Mouse (Mus musculus) cerebellum, adult 2 months (tissue): ENCODE data around the gene Ret. TPM values are rescaled to one million over a fixed set of nuclear protein-coding genes. Genes with fewer than 3 reads are reported as not detected.

Experiments
- DNase-seq, 2 experiments: peaks; one replicate each; pipeline ENCODE4 v3.0.0; 2021
- H3K27ac ChIP-seq: fragments of 200-500 bp; 2 replicates; pipeline ENCODE4 v1.5.1; 2012; ENCODE audit warnings: low read length, control low read depth, inconsistent platforms; ENCODE audit not compliant: insufficient read depth
- H3K27me3 ChIP-seq: fragments of 200-500 bp; 2 replicates; pipeline ENCODE4 v1.6.1; 2012; ENCODE audit warnings: inconsistent platforms, mild to moderate bottlenecking, low read length, moderate library complexity; ENCODE audit not compliant: control insufficient read depth, insufficient read depth
- H3K4me1 ChIP-seq: fragments of 200-500 bp; 2 replicates; pipeline ENCODE4 v1.6.1; 2011; ENCODE audit warnings: low read length; ENCODE audit not compliant: control insufficient read depth, insufficient read depth
- H3K4me3 ChIP-seq: fragments of 200-500 bp; replicated peaks from 2 replicates; pipeline ENCODE3; 2011; ENCODE audit warnings: mild to moderate bottlenecking, low read depth, low read length, control low read depth; ENCODE audit not compliant: insufficient read depth
- CTCF ChIP-seq: fragments of 200-500 bp; IDR thresholded peaks from 2 replicates; pipeline ENCODE4 v1.5.1; 2011; ENCODE audit warnings: low read depth, mild to moderate bottlenecking, control low read depth, low read length, moderate library complexity, borderline replicate concordance; ENCODE audit not compliant: insufficient read depth
- POLR2A ChIP-seq: fragments of 200-500 bp; IDR thresholded peaks from 2 replicates; pipeline ENCODE4 v1.6.1; 2011; ENCODE audit warnings: low read length, control low read depth, borderline replicate concordance; ENCODE audit not compliant: insufficient read depth
- WGBS: fragments of 180-500 bp; shearing (Covaris S2); methylation state at CpG from one replicate; pipeline ENCODE4 v1.1.7; 2018; 5-methylcytosine and 5-hydroxymethylcytosine counted together
- polyA plus RNA-seq: library from polyadenylated mRNA; depleted of rRNA; stranded (reverse); fragments of >200 nt; gene quantifications from 2 replicates; pipeline ENCODE4 v1.2.3, GENCODE M21; 2012

Gene Ret
- polyA plus RNA-seq, 1 experiment: 30.1 TPM

DNA sequence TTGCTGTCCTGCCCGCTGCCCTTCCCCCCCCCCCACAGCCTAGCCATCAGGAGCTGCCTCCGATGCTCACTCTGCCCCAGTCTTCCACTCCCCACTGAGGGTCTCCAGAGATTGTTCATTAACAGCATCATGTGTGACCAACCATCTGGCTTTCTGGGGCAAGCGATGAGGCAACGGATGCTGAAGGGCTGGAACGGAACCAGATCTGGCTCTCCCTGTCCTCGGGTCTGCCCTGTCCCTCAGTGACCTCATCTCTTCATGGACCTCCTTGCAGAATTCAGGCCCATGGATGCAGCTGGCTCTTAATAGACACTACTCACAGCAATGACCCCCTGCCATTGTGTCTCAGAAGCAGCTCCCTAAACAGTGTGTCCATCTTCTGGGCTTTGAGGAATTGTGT is 8.9 kb upstream of the Ret start:
- DNase-seq: no peak
- H3K4me1 ChIP-seq: no peaks in the 10 kb centered on the region
- H3K27ac ChIP-seq: no peak overlapping the region
- TF ChIP-seq CTCF (no peak), POLR2A (no peak)
- no peaks in the 10 kb centered on the region for H3K27me3 ChIP-seq
- WGBS: 16% methylated on average over 6 of the region's 6 CpGs
- no peak overlapping the region for H3K4me3 ChIP-seq

DNA sequence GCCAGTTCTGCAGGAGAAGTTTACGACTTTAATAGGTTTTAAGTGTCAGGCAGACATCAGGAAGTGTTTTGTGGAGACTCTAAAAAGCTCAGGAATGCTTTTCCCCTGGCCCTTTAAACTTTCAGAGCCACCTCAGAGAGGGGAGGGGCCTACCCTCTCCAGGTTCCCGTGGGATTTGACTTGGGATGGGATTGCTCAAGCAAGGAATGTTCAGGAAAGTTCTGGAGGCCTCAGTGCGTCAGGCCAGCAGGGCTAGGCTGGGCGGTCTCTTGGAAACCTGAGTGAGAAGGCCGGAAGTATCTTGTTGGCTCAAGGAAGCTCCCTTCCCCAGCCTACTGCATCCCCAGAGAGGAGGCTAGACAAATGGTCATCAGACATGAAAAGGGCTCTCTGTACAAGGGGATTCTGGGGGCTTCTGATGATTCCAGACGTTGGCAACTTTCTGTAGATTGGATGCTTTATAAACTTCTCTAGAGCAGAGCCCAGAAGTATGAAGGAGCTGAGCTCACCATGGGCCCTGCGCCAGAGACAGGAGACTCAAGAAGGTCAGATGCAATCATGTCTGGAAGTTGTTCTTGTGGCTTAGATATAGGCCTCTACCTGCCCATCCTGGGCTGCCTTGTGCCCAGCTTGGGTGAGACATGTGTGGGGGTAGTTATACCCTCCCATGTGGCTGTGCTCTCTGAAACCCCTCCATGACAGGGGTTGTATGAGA is 7.8 kb upstream of the Ret start:
- Histone ChIP-seq H3K27ac (no peak overlapping the region), H3K4me1 (no peaks in the 10 kb centered on the region), H3K27me3 (no peaks in the 10 kb centered on the region), H3K4me3 (no peak overlapping the region)
- 62% methylated on average over 7 of the region's 7 CpGs for WGBS
- no peak for TF ChIP-seq CTCF
- no peak for TF ChIP-seq POLR2A
- no peak for DNase-seq

DNA sequence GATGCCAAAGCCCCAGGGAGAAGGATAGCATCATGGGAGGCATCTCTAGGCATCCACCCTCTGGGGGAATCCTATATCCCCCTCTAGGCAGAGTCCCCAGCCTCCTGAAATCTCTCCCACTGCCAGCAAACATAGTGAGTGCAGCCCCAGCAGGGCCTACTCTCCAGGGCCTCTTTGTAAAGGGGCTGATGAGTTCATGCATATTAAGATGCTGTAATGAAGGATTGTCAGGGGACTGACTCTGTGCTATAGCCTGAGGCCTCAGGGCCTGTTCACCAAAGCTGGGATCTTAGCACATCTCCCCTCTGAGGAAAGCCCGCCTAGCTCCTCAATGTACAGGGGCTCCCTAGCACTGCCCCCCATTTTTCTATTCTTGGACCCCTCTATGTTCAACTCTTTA is 6.6 kb upstream of the Ret start:
- Histone ChIP-seq H3K4me3 (no peak overlapping the region), H3K27ac (no peak overlapping the region), H3K4me1 (no peaks in the 10 kb centered on the region), H3K27me3 (no peaks in the 10 kb centered on the region)
- no peak for TF ChIP-seq CTCF
- no peak for TF ChIP-seq POLR2A
- DNase-seq: no peak
- 88% methylated on average over 1 of the region's 1 CpGs for WGBS

DNA sequence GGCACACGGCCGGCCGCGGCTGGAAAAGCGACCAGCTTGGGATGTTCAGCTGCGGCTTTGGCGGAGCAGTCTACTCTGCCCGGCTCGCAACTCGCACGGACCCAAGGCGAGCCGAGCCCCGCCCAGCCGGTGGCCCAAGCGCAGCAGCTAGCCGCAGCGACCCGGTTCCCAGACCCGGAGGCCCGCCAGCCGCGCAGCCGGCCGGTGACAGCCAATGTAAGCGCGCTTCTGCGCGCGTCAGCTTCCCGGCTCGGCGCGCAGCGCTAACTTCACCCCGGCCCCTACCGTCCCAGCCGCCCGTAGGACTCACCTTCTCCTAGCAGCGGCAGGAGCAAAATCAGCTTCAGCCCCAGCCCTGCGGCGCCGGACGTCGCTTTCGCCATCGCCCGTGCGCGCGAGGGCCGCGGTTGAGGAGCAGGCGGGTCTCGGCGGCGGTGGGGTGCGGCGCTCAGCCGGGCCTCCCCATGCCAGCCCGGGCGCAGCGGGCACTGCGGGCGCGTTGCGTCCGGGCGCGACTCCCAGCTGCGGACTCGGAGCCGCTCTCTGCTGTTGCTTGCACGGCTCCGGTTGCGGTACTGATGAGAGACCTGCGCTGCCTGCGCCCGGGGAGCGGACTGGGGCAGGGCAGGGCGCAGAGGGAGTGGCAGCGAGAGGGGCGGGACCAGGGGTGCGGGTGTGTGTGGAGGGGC is 623 bp downstream of the Ret start:
- H3K27me3 ChIP-seq: no peaks in the 10 kb centered on the region
- WGBS: under 1% methylated on average over 84 of the region's 84 CpGs
- peak; percentile 57 for DNase-seq
- H3K27ac ChIP-seq: no peak overlapping the region
- H3K4me3 ChIP-seq: peak overlapping the region; percentile 68
- TF ChIP-seq CTCF: no peak
- TF ChIP-seq POLR2A: no peak
- H3K4me1 ChIP-seq: no peaks in the 10 kb centered on the region

GRCm38 (mm10) chr6:118195108-118195507 is 2.4 kb downstream of the Ret start:
- Histone ChIP-seq H3K27me3 (no peaks in the 10 kb centered on the region), H3K4me3 (no peak overlapping the region), H3K4me1 (no peaks in the 10 kb centered on the region), H3K27ac (no peak overlapping the region)
- DNase-seq: peak; percentile 26 to 40
- WGBS: 26% methylated on average over 8 of the region's 8 CpGs
- no peak for TF ChIP-seq POLR2A
- TF ChIP-seq CTCF: peak; percentile 70

- 33% methylated on average over 3 of the region's 3 CpGs for WGBS
- no peak overlapping the region for H3K4me3 ChIP-seq
- no peak overlapping the region for H3K27ac ChIP-seq
- no peak for DNase-seq
- no peaks in the 10 kb centered on the region for H3K27me3 ChIP-seq
- no peaks in the 10 kb centered on the region for H3K4me1 ChIP-seq
- TF ChIP-seq POLR2A: no peak
- TF ChIP-seq CTCF: no peak
These were observed 4.6 kb downstream of the Ret start for GRCm38 (mm10) chr6:118192882-118193281.

DNA sequence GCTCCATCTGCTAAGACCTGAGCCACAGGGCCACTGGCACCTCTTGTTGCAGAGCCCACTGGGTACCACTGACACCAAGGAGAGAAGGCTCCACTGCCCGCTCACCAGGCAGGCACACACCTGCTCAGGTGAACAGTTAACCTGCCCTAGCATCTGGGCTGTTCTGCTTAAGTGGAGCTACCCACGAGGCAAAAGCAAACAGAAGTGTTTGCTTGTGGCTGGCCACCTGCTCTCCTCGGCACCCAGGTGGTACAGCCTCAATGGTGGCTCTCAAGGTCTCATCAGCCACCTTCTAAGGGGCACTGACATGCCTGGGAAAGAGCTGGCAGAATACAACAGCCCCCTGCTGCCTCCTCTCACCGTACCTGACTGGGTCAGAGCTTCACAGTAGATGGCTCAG is 5.3 kb downstream of the Ret start:
- H3K27me3 ChIP-seq: no peaks in the 10 kb centered on the region
- no peaks in the 10 kb centered on the region for H3K4me1 ChIP-seq
- DNase-seq: no peak
- TF ChIP-seq CTCF (no peak), POLR2A (no peak)
- H3K4me3 ChIP-seq: no peak overlapping the region
- WGBS: 61% methylated on average over 4 of the region's 4 CpGs
- no peak overlapping the region for H3K27ac ChIP-seq

DNA sequence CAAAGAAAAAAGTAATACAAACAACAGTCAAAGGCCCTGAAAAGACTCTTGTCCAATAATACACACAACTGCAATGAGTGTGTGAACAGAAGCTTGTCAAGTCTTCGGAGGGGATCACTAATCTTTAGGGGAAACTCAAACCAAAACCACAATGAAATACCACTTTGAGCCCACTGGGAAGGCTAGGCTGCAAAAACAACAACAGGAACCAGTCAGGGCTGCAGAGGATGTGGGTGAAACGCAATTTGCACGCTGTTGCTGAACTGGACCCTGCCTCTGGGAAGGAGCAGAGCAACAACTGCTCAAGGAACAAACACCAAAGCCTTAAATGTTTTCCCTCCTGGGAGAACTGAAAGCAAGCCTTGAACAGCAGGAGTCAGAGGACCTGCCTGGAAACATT is 7.8 kb downstream of the Ret start:
- no peak for DNase-seq
- Histone ChIP-seq H3K27me3 (no peaks in the 10 kb centered on the region), H3K27ac (no peak overlapping the region), H3K4me3 (no peak overlapping the region), H3K4me1 (no peaks in the 10 kb centered on the region)
- WGBS: 84% methylated on average over 3 of the region's 3 CpGs
- TF ChIP-seq CTCF (no peak), POLR2A (no peak)
